Mouse (Mus musculus) CH12.LX (cell line): ENCODE measurements around the gene Chd9.

Experiments used
- CTCF ChIP-seq, 2 experiments: IDR thresholded peaks in 1 of 2; conservative IDR thresholded peaks in 1 of 2; 2 replicates each; pipeline ENCODE4 v1.5.1; 2011 to 2012; ENCODE audit warnings: low read depth in 2 of 2, low read length in 2 of 2, improper control_type of control experiment in 1 of 2, inconsistent platforms in 1 of 2, mild to moderate bottlenecking in 1 of 2, moderate library complexity in 1 of 2
- ETS1 ChIP-seq: conservative IDR thresholded peaks from 2 replicates; pipeline ENCODE4 v1.6.1; 2012; ENCODE audit warnings: low read depth, mild to moderate bottlenecking, inconsistent platforms, low read length, improper control_type of control experiment, moderate library complexity
- HCFC1 ChIP-seq: IDR thresholded peaks from 2 replicates; pipeline ENCODE4 v1.6.1; 2012; ENCODE audit warnings: low read depth, mild to moderate bottlenecking, inconsistent platforms, low read length, improper control_type of control experiment
- KAT2A ChIP-seq: IDR thresholded peaks from 2 replicates; pipeline ENCODE4 v1.6.1; 2012; ENCODE audit warnings: low read length, improper control_type of control experiment, inconsistent platforms; ENCODE audit not compliant: insufficient replicate concordance
- MYC ChIP-seq: IDR thresholded peaks from 2 replicates; pipeline ENCODE4 v1.6.1; 2011; ENCODE audit warnings: low read depth, mild to moderate bottlenecking, improper control_type of control experiment, low read length
- POLR2A ChIP-seq: IDR thresholded peaks from 2 replicates; pipeline ENCODE4 v1.6.1; 2011; ENCODE audit warnings: low read depth, mild to moderate bottlenecking, improper control_type of control experiment, low read length
- TBP ChIP-seq: conservative IDR thresholded peaks from 2 replicates; pipeline ENCODE4 v1.6.1; 2011; ENCODE audit warnings: low read depth, low read length, improper control_type of control experiment
- USF1 ChIP-seq: IDR thresholded peaks from 2 replicates; pipeline ENCODE4 v1.6.1; 2014; ENCODE audit warnings: low read depth, mild to moderate bottlenecking, inconsistent platforms, low read length, improper control_type of control experiment
- ZC3H11A ChIP-seq: IDR thresholded peaks from 2 replicates; pipeline ENCODE4 v1.6.1; 2012; ENCODE audit warnings: low read depth, mild to moderate bottlenecking, inconsistent platforms, low read length, improper control_type of control experiment
- ZNF384 ChIP-seq: IDR thresholded peaks from 2 replicates; pipeline ENCODE4 v1.6.1; 2012; ENCODE audit warnings: low read depth, low read length, improper control_type of control experiment, inconsistent platforms

DNA sequence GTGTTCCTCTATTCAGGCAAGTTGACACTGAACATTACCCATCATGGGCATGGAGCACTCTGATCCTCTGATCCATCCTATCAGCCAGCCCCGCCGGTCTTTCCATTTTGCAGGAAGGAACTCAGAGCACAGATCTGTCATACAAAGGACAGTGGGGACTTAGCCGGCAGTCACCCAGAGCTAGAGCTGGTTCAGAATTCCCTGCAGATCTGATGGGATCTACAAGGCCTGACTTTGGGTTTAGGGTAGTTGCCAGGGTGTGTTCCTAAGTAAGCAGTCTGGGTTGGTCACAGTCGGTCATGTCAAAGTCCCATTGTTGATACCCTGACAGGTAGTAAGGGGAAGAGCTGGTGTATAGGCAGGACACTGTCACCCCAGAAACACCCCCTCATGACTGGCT is 39.8 kb downstream of the Chd9 start:
- no peak for TF ChIP-seq POLR2A
- TF ChIP-seq CTCF (conservative IDR thresholded peaks at IDR 0.05 in 1 of 2, IDR thresholded peaks at IDR 0.05 in 1 of 2; ENCODE audit: low read depth in 2 of 2, low read length in 2 of 2), result no peak
- no peak for TF ChIP-seq MYC
- no peak for TF ChIP-seq TBP
- TF ChIP-seq ETS1, result no peak
- no peak for TF ChIP-seq USF1
- no peak for TF ChIP-seq ZNF384
- TF ChIP-seq KAT2A, result no peak
- TF ChIP-seq HCFC1, result no peak
- no peak for TF ChIP-seq ZC3H11A
